Mouse (Mus musculus) liver, adult 2 months (tissue): Measurements from ENCODE around the gene Gm49378.
A peak's percentile ranks its signal among the peaks of the same experiment; 100 is the strongest.

ENCODE experiments used
- CTCF ChIP-seq: fragments of 200-500 bp; IDR thresholded peaks from 2 replicates; pipeline ENCODE4 v1.5.1; 2011; ENCODE audit warnings: low read depth, low read length, control low read depth
- POLR2A ChIP-seq: fragments of 200-500 bp; IDR thresholded peaks from 2 replicates; pipeline ENCODE4 v1.6.1; 2011; ENCODE audit warnings: low read length, control low read depth; ENCODE audit not compliant: insufficient read depth; ENCODE audit errors: extremely low read depth

DNA sequence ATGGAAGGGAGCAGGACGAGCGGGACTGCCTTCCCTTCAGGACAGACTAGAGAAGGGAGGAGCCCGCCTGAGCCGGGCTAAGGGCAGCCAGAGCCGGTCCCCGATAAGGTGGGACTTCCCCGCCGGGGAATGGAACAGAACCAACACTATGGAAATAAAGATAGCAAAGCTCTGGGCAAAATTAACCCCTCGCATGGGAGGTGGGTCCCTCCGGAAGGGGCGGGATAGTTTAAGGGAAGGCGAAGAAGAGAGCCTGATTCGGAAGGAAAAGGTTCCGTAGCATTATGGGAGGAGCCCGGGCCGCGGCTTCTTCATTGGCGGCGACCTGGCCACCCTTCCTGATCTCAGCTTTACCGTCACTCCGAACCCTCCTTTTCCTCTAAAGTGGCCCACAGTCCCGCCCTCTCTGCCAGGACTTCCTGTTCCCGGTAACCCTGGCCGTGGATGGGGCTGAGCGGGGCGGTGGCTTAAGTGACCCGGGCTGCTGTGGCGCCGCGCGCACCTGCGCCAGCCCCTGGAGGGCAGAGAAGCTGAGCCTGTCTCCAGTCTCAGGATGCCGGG, 46.3 kb downstream of the Gm49378 start, which contains the start of gene Rnf31:
- TF ChIP-seq CTCF = no peak
- TF ChIP-seq POLR2A = peak; percentile 79
